Mouse (Mus musculus) right cerebral cortex, postnatal 25 days (tissue): ENCODE data around the gene Tas2r117.

Experiments used
- DNase-seq: peaks from one replicate; pipeline ENCODE4 v3.0.0; 2022

Tas2r117 gene

DNA sequence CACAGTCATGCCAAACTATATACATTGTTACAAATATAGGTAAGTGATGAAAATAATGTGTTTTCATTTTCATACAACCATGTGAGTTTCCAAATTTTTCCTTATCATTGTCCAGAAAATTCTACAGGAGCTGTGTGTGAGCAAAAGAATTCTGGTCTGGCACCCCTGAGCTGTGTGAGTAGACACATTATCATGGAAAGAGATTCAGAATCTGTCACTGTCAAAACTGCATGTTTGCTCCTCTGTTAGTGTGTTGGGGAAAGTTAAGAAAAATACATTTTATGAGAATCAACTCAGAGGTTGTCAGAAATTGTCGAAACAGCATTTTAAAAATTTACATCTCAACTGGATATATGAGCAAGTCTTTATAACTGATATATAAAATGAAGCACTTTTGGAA lies at the start of gene Tas2r117:
TSS of gene Tas2r117 (plus strand) at position 301 of the 400 bp plus-strand sequence.
- DNase-seq: no peak

DNA sequence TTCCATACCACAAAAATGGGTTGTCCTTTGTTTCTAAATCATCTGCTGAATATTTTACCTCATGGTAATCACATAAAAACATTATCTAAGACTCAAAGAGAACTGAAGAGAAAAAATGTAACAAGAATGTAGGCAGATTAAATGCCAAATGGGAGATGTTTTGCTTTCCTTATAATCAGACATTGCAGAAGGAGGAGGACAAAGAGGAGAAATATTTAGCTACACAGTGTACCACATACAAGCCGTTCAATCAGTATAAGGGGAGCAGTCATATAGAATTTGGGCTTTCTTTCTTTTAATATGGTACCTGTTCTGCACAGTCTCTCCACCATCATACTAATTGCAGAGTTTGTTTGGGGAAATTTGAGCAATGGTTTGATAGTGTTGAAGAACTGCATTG lies 48.2 kb upstream of the Tas2r117 start, which contains the start of gene Tas2r124:
TSS of gene Tas2r124 (plus strand) at position 301 of the 400 bp plus-strand sequence.
- DNase-seq: no peak

- no peak for DNase-seq
Measured at GRCm38 (mm10) chr6:132761831-132762230, 40.8 kb upstream of the Tas2r117 start, which contains the start of gene Tas2r102. TSS of gene Tas2r102 (plus strand) at chr6:132762131.

GRCm38 (mm10) chr6:132778062-132778461 lies 24.6 kb upstream of the Tas2r117 start, which contains the start of gene Tas2r136:
TSS of gene Tas2r136 (minus strand) at chr6:132778162.
- DNase-seq: no peak

- no peak for DNase-seq
Measured at GRCm38 (mm10) chr6:132795393-132795792, 7.2 kb upstream of the Tas2r117 start.

- no peak for DNase-seq
Measured at GRCm38 (mm10) chr6:132846842-132847241, 44.2 kb downstream of the Tas2r117 start, which contains the start of gene Tas2r123. TSS of gene Tas2r123 (plus strand) at chr6:132847142.
